Mouse (Mus musculus) T-cell, adult 2 months (primary cell): ENCODE results near the gene Inafm2.

Experiments used
- DNase-seq: peaks from one replicate; pipeline ENCODE4 v3.0.0; 2022; ENCODE audit warnings: low spot score

Gene Inafm2

DNA sequence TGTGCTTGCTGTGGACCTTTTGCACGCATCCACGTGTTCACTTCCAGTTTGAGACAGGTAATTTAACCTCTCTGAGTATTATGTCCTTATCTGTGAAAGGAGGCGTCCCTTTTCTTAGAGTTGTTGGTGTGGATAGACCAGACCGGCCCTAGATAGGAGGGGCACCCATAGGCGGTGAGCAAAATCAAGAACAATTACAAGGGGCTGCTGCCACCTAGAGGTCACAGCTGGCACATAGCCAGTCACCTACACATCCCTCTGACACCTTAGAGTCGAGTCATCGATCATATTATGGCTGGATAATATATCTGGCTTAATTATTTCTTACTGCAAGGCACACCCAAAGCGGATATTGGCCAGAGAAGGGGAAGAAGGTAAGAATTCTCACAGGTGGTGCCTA lies 14.3 kb downstream of the Inafm2 start:
- peak; percentile 80 for DNase-seq

DNA sequence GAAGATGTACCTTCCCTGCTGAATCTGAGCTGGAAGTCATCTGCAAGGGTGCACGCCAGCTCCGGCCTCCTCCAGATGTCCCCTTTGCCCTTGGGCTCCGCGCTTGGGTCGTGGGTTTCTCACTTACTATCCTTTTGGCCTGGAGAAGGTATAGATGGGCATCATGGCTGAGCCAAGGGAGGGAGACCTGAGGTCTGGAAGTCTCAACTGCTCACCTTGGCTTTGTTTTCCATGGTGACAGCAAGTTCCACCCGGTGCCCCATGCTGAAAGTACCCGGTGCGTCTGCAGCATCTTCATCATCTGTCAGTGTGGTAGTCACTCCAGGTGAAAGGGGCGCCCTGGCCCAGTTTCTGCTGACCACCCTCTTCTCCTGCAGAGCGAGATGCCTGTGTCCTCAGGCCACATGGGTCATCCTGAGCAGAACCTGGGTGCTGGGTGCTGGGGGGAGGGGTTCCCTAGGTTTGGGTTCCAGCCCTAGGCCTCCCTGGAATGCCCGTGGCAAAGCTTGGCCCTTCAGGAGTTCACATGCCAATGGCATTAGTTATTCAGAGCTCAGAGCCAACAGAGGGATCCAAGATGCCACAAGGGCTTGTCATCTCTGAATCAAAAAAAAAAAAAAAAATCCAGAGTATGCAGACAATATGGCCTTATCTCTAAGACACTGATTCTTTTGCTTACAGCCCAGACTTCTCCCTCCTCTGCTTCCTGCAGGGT lies 14.9 kb downstream of the Inafm2 start:
- no peak for DNase-seq

DNA sequence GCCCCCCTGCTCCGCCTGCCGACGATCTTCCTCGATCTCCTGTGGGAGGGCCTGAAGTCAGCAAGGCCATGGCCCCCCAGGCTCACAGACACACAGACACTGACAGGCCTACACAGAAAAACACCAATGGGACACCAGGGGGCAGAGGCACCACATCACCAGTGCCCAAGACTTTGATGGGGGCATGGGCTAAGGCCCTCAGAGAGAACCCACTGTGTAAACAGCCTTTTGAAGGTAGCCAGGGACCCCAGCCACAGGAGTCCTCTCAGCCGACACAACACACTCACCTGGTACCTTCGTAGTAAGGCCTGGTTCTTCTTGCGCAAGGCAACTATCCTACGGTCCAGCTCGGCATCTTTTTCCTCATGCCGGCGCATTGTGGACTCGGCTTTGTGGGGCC lies 15.8 kb downstream of the Inafm2 start:
- no peak for DNase-seq

DNA sequence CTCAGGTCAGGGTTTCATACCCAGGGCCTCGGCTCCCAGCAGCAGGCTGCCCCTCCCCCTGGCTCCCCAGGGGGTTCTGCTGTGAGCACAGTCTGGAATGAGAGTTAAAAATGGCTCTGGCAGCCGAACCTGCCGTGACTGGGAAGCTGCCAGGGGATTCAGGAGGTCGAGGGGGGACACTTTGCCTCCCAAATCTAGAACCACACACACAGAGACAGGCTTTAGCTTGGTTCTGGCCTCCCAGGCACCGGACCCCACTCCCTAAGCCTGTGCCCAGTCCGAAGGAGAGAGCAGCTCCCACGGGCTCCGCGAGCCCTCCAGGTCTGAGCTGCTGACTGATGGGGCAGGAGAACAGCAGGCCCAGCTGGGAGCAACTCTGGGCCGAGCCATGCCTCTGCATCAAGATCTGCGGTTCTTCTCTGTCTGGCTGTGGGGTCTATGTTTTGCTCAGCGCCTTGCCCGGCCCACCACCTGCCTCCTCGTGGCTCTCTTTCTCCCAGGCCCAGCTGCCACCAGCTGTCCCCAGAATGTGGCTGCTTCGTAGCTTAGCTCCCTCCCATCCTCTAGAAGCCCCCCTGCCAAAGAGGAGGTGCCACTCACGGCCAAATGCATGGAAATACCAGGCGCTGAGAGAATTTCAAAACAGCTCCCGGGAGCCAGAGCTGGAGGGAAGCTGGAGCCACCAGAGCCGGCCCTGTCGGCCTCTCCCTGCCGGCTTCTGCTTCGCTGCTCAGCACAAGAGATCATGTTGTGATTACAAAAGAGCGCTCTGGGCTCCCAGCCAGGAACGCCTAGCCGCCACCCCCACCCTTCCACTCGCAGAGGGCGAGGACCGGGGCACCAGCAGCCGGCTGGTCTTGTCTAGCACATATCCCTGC lies 16.6 kb downstream of the Inafm2 start, which contains the start of gene Ccdc9b:
Gene Ccdc9b (minus strand): TSS at position 756 of the 878 bp plus-strand sequence.
- DNase-seq = peak; percentile 47

DNA sequence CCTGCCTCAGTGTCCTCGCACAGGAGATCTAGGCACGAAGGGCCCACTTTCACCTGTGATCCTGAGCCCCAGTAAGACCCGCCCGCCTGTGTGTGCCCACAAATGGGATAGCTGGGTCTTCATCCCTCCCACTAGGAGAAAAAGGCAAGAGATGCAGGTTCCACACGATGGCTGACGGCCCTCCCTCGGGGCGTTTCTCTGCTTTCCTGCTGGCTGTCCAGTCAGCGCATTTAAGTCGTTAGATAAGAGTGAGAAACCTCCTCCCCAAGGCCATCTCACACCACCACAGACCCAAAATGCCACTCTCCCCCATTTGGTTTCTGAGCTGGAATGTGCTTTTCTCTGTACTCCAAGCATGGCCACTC lies 17.2 kb downstream of the Inafm2 start:
- DNase-seq = no peak

DNA sequence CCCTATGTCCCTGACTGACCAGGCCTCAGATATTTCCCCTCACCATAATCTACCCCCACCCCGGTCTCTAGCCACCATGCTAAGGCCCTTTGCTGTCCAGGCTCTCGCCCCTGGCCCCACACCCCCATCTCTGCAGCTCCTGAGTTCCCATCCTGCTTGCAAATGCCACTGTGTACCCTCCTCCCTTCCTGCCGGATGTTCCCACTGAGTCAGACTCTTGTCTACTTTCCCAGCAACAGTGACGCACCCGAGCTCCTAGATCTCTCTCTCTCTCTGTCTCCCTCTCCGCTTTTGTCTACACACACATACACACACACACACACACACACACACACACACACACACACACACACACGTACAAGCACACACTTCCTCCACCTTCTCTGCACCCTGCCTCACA lies 17.9 kb downstream of the Inafm2 start:
- no peak for DNase-seq

DNA sequence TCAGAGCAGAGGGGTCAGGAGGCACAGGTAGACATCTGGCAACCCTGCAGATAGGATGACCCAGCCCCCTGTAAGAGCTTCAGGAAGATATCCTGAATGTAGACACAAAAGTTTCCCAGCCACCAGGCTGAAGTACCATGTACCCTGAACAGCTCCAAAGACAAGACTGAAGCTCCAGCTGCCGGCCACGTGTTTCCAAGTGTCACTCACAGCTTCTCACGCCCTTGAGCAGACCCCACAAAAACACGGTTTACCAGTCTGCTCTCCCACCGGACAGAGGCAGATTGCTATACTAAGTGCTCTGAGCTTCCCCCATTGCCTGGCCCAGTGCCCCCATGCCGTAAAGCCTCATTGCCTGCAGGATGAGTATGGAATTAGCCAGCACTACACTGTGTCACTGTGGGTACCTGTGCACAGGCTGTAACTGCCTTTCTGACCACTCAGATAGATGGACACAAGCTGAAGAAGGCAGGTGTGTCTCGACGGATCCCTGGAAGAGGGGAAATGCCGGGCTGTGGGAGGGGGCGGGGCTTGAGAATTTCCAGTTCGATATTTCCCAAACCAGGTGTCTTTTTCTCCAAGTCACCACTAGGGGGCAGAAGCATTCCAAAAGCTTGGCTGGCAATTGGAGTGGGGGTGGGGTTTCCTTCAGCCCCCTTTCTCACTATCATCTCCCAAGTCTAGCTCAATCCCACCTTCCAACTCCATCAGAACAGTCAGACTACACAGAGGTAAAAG lies 18.7 kb downstream of the Inafm2 start:
- DNase-seq = peak; percentile 29

DNA sequence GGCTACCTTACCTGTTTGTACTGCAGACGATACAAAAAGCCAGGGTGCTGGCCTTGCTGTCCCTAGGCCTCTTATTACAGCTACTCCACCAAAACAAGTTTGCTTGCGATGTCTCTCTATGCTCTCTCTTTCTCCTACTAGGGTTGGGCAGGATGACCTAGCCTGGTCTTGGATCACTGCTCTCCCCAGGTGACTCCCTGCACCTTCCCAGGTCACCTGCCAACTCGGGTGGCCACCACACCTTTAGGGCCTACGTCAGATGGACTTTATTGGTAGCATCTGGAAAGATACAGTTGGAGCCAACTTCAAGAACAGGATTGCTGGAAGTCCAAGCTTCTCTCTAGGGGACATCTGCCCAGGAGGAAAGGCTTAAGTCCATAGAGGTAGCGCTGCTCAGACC lies 19.3 kb downstream of the Inafm2 start:
- no peak for DNase-seq

DNA sequence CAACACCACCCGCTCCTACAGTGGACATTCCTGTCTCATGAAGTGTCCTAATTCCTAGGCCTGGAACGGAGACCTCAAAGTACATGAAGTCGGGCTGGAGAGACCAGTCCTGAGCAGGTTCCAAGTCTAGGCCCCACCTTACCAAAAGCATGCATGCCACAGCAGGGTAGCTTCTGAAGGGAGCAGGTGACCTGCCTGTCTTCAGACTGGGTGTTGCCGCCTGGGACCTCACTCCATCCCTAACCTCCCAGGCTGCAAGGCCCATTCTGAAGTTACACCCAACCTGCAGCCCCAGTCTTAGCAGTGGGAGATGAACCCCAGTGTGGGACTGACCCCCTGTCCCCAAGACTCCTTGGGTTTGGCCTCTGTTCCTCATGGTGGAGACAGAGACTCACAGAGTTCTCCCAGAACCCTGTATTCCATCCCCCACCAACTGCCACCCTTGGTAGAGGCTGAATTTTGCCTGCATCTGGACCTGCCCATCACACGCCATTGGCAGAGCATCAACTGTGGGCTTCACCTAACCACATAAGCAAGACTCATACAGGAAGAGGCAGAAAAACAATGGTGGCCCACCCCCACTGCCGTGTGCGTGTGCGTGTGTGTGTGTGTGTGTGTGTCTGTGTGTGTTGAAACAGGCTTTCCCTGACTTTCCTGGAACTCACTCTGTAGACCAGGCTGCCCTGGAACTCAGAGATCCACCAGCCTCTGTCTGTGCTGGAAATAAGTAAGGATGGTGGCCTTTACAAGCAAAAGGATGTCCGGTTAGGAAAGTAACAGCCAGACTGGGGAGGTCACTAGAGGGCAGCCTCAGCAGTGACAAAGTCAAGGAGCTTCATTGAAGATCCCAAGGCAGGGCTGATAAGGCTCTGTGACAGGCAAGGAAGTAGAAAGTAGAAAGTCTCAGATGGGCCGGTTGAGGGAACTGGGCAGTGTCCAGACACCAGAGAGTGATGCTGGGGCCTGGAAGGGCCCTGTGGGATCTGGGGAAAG lies 20.8 kb downstream of the Inafm2 start:
- DNase-seq = no peak

DNA sequence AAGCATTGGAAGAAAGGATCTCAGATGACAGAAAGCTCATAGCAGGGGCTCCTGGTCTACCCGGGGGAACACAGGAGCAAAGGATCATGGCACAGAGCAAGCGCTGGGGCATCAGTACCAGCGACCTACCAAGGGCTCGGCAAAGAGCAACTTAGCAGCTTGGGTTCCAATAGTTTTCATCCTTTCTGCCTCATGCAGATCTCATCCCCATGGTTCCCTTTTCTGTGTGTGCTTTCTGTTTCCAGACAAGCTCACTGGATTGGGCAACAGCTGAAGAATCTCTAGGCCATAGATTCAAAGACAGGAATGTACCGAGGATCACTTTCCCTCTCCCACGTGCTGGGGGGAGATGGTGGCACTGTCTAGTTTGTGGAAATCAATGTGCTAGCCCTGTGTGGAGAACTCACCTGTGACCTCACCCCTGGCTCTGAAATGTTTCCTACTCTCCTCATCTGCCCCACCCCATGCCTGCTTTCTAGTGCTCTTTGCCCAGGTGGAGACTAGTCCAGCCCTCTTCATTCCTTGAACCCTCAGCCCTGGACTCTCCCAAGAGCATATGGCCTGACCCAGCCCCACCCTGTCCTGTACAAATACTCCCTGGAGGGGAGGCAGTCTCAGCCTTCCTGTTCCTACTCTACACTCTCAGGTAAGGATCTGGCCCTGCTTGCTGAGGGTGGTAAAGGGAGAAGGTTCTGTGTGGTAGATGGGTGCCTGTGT lies 26.8 kb downstream of the Inafm2 start, which contains the start of gene Phgr1:
Gene Phgr1 (plus strand): TSS at position 612 of the 717 bp plus-strand sequence.
- no peak for DNase-seq

DNA sequence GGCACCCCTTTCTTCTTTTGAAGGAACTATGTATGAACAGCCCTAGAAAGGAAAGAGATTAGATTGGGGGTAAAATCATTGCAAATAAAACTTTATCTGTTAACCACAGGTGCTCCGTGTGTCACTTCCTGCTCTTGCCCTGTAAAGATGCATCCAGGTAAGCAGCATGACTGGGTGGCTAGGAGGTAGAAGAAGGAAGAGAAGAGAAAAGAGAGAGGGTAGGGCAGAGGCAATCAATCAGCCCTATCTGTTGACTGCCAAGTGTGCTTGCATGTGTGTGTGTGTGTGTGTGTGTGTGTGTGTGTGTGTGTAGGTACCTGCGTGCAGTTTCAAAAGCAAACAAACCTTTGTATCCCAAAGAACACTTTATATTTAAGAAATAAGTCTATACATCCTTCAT lies 29.0 kb downstream of the Inafm2 start:
- no peak for DNase-seq

DNA sequence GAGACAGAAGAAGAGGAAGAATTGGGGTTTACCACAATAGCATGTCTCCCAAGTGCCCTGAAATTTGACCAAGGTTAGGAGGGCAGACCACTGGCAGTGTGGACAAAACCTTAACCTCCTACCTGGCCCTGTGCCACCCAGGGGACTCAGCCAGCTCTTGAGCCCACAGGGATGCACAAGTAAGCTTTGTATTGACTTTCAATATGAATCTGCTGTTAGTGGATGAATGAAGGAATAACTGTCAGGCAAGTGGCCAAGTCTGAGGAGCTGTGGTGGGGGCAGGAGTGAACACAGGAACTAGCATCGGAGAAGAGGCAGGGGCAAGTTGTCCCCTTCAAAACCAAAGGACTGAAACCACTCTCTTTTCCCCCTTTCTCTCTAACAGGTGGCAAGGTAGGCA lies 29.8 kb downstream of the Inafm2 start:
- DNase-seq = no peak

DNA sequence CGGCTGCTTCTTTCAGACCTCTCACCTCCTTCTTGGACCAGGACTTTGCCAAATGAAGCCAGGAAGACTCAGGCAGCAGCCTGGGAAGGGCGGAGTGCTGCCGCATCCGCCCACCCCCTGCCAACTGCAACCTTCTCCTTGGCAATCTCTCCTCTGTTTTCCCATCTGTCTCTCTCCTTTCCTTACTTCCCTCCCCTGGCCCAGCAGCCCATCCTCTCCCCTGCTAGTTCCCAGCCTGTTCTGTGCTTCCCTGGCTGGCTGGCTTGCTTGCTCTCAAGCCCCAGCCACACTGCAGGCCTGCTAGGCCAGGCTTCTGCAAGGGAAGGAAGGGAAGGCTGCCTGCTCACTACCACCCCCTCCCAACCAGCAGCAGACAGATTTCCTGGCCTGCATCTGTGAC lies 30.3 kb downstream of the Inafm2 start:
- DNase-seq = no peak

DNA sequence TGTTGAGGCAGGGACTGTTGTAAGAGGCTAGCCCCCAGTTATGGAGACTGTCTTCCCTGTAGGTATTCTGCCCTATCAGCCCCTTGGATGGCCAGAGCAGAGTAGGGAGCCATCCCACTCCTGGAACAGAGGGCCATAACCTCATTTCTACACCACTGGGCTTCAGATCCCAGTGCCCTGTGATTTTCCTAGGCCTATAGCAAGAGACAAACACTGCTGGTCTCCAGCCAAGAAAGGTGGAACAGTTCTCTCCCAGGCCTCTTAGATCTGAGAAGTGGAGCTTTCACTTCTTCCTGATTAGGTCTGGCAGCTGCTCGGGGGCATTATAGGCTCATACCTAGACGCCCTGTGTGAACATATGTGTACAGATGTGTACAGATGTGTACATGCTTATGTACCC lies 30.7 kb downstream of the Inafm2 start:
- DNase-seq = no peak

DNA sequence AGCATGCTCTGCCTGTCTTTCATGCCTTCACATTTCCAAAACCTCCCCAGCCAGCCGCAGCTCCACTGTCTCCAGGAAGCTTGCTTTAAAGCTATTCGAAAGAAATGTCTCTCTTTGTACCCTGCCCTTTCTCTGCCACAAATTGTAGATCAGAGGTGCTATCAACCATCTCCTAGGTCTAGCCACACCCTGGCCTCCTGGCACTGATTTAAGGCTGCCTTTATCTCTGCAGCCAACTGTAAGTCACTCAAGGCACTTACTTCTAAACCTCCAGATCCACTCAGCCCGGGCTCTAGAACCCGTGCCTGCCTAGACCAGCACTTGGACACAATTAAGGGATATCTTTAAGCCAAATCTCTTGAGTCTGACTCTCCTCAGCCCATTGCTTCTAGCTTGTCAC lies 32.9 kb downstream of the Inafm2 start:
- no peak for DNase-seq

DNA sequence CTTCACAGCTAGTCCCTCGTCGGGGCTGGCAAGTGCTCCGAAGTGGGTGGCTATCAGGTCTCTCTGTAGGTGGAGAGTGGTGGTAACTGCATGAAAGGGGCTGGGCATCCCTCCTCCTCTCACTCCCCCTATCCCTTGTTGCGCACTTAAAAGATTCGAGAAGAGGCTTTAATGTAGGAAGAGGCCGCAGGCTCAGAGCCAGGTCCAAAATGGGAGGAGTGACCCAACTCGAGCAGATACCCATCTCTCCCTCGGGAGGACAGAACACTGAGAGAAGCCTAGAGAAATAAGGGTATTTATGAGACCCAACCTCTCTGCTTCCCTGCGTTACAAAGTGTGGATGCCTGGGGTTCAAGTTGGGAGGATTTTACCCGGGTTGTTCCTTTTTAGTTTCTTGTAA lies 33.5 kb downstream of the Inafm2 start:
- DNase-seq = no peak

DNA sequence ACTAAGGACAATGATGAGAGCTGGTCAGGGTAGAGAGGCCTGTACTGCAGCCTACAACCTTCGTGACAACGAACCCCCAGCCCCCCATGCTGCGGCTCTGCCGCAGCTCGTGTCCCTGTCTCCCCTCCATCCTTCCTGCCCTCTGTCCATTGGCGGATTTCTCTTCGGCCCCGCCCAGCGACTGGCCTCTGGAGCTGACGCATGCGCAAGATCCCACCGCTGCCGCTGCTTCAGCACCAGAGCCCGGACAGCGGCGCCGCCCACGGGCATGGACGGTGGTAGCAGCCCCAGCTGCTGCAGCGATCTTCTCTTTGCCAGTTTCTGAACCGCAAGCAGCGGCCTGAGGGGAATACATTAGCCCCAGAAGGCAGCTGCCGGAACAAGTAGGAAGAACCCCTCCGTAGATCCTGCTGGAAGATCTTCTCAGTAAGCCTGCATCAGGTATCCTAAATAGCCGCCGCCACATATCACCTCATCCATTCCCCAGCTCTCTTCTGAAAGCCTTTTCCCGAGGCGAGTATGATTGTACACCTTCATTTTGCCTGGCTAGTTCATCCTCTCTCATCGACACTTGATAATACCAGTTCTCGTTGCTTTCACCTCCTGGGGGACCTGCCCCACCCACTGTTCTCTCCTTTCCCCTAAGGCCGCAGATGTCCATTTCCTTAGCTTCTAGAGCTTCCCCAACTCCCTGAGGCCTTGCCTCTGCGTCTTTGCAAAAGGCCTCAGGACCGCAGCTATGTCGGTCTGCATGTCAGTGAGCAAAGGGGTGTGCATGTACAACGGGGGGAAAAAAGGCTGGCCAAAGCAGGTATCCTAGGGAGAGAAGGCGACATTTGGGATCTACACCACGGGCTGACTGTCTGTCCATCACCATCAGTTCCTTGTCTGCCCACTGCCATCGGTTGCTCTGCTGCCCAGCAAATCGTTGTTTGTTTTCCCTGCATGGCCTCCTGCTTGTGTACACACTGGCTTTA lies 34.2 kb downstream of the Inafm2 start, which contains the start of gene Disp2:
Gene Disp2 (plus strand): TSS at position 216 of the 977 bp plus-strand sequence.
- DNase-seq = peak; percentile 69

DNA sequence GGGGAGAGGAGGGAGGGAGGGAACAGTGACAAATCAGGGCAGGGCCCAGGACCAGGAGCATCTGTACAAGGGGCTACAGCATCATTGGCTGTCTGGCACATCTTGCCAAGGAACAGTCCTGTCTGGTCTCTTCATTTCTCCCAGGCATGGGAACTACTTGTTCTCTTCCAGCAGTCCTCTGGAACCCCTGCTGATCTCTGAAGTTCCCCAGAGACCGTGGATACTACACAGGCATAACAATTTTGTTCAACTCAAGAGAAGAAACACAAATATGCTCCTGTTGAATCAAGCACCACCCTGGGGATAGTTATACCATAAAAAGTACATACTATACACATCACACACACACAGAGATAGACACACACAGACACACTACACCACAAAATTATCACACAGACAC lies 35.6 kb downstream of the Inafm2 start:
- no peak for DNase-seq

DNA sequence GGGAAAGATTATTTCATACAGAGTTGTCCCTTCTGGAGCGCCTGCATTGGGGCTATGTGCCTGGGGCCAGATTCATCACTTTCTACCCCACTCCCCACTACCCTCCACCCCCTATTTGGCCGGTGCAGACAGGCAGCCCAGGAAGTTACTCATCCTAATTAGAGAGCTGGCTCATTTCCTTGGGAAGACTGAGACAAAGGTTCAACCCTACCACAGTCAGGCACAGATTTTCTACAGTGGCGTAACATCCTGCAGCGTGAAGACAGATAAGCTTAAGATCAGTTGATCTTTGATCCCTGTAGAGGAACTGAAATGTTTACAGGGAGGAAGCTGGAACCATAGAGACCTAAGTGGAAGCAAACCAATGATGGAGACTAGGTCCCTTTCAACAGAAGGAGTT lies 36.7 kb downstream of the Inafm2 start:
- no peak for DNase-seq
